Mouse (Mus musculus) bone marrow macrophage, adult 2 months (primary cell): Measurements from ENCODE around the gene Nrxn1.
"Not testable (repeated sequence)": the region's sequence is repeated elsewhere in the genome, so short reads cannot be mapped to it uniquely, and the experiment has no call there.

Experiments
- CTCF ChIP-seq: IDR thresholded peaks from 2 replicates; pipeline ENCODE4 v1.5.1; 2012; ENCODE audit warnings: low read depth, mild to moderate bottlenecking, low read length, moderate library complexity
- POLR2A ChIP-seq: IDR thresholded peaks from 2 replicates; pipeline ENCODE4 v1.6.1; 2012; ENCODE audit warnings: mild to moderate bottlenecking, low read depth, low read length, borderline replicate concordance

GRCm38 (mm10) chr17:90503999-90504398, 588.9 kb downstream of the Nrxn1 start:
- TF ChIP-seq CTCF, POLR2A: not testable (repeated sequence)
